Mouse (Mus musculus) testis, adult 2 months (tissue): ENCODE results near the gene Ddi2. TPM values are rescaled to one million over a fixed set of nuclear protein-coding genes. Genes with fewer than 3 reads are reported as not detected.

Source experiments
- H3K27ac ChIP-seq: fragments of 200-500 bp; 2 replicates; pipeline ENCODE4 v1.5.1; 2012; ENCODE audit warnings: low read depth, low read length; ENCODE audit not compliant: control insufficient read depth, insufficient read depth
- H3K27me3 ChIP-seq: fragments of 200-500 bp; 2 replicates; pipeline ENCODE4 v1.6.1; 2012; ENCODE audit warnings: mild to moderate bottlenecking, low read length, moderate library complexity; ENCODE audit not compliant: control insufficient read depth, insufficient read depth
- H3K36me3 ChIP-seq: fragments of 200-500 bp; 2 replicates; pipeline ENCODE4 v1.6.1; 2012; ENCODE audit warnings: mild to moderate bottlenecking, low read length; ENCODE audit not compliant: control insufficient read depth, insufficient read depth
- H3K4me1 ChIP-seq: fragments of 200-500 bp; 2 replicates; pipeline ENCODE4 v1.6.1; 2012; ENCODE audit warnings: low read length; ENCODE audit not compliant: control insufficient read depth, insufficient read depth
- H3K4me3 ChIP-seq: fragments of 200-500 bp; 2 replicates; pipeline ENCODE4 v1.5.1; 2012; ENCODE audit warnings: low read depth, mild to moderate bottlenecking, low read length, moderate library complexity, mixed read lengths; ENCODE audit not compliant: control insufficient read depth
- CTCF ChIP-seq: fragments of 200-500 bp; IDR thresholded peaks from 2 replicates; pipeline ENCODE4 v1.5.1; 2012; ENCODE audit warnings: low read depth, mild to moderate bottlenecking, inconsistent platforms, low read length, moderate library complexity; ENCODE audit not compliant: control insufficient read depth, insufficient read depth, insufficient replicate concordance
- POLR2A ChIP-seq: fragments of 200-500 bp; IDR thresholded peaks from 2 replicates; pipeline ENCODE4 v1.6.1; 2012; ENCODE audit warnings: low read depth, mild to moderate bottlenecking, inconsistent platforms, low read length, moderate library complexity; ENCODE audit not compliant: control insufficient read depth
- polyA plus RNA-seq: library from polyadenylated mRNA; depleted of rRNA; stranded (reverse); fragments of >200 nt; gene quantifications from 2 replicates; pipeline ENCODE4 v1.2.3, GENCODE M21; 2012

The Ddi2 gene
- polyA plus RNA-seq, 1 experiment, result 5.2 TPM

DNA sequence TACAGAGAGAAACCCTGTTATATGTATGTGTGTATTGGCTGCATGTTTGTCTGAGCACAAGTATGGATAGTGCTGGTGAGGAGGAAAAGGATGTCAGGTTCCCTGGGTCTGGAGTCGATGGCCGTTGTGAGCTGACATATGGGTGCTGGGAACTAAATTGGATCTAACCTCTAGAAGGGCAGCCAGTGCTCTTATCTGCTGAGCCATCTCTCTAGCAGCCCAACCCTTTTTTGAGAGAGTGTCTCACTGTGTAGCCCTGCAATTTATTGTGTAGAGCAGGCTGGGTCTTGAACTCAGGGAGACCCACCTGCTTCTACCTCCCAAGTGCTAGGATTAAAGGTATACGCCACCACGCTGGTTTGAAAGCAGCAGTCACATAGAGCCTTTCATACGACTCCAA is 2.1 kb upstream of the Ddi2 start:
- TF ChIP-seq POLR2A, result no peak
- TF ChIP-seq CTCF, result no peak
- H3K4me3 ChIP-seq, result no peak overlapping the region
- H3K36me3 ChIP-seq, result no peaks in the 10 kb centered on the region
- peaks cover 5% of the 10 kb centered on the region for H3K4me1 ChIP-seq
- H3K27me3 ChIP-seq, result no peaks in the 10 kb centered on the region
- no peak overlapping the region for H3K27ac ChIP-seq

GRCm38 (mm10) chr4:141724594-141724993 is 1.4 kb upstream of the Ddi2 start:
- no peak overlapping the region for H3K4me3 ChIP-seq
- H3K36me3 ChIP-seq, result no peaks in the 10 kb centered on the region
- no peaks in the 10 kb centered on the region for H3K27me3 ChIP-seq
- peaks cover 5% of the 10 kb centered on the region for H3K4me1 ChIP-seq
- no peak overlapping the region for H3K27ac ChIP-seq
- TF ChIP-seq CTCF (no peak), POLR2A (no peak)

DNA sequence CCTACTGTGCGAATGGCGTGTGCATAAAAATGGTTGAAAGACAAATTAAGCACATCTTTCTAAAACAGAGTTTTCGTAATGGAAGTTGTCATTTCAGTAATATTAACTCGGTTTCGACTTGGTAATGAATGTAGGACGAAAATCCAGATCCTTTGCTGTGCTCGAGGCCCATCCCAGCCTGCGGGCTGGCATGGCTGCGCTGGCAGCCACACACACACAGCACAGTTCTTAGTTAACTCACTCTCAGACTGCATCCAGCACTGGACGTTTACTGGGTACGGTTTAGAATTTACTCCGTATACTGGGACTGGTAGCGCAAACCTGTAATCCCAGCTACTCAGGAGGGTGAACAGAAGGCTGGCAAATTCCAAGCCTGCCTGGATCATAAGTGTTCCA is 452 bp upstream of the Ddi2 start:
- H3K27ac ChIP-seq, result no peak overlapping the region
- TF ChIP-seq POLR2A (no peak), CTCF (no peak)
- H3K27me3 ChIP-seq, result no peaks in the 10 kb centered on the region
- H3K4me1 ChIP-seq, result peaks cover 5% of the 10 kb centered on the region
- H3K36me3 ChIP-seq, result no peaks in the 10 kb centered on the region
- peak overlapping the region; percentile 95 for H3K4me3 ChIP-seq

- peaks cover 5% of the 10 kb centered on the region for H3K4me1 ChIP-seq
- no peak overlapping the region for H3K27ac ChIP-seq
- H3K4me3 ChIP-seq, result no peak overlapping the region
- no peaks in the 10 kb centered on the region for H3K27me3 ChIP-seq
- no peak for TF ChIP-seq CTCF
- TF ChIP-seq POLR2A, result no peak
- H3K36me3 ChIP-seq, result no peaks in the 10 kb centered on the region
These were observed 1.3 kb downstream of the Ddi2 start for GRCm38 (mm10) chr4:141721961-141722360.

- TF ChIP-seq POLR2A, result no peak
- no peak for TF ChIP-seq CTCF
- H3K4me1 ChIP-seq, result peaks cover 5% of the 10 kb centered on the region
- no peaks in the 10 kb centered on the region for H3K27me3 ChIP-seq
- no peak overlapping the region for H3K27ac ChIP-seq
- no peaks in the 10 kb centered on the region for H3K36me3 ChIP-seq
- no peak overlapping the region for H3K4me3 ChIP-seq
These were observed 2.3 kb downstream of the Ddi2 start for GRCm38 (mm10) chr4:141720761-141721523.

GRCm38 (mm10) chr4:141719304-141719703 is 3.9 kb downstream of the Ddi2 start:
- Histone ChIP-seq H3K4me1 (peaks cover 5% of the 10 kb centered on the region), H3K27ac (no peak overlapping the region), H3K36me3 (no peaks in the 10 kb centered on the region), H3K4me3 (no peak overlapping the region), H3K27me3 (no peaks in the 10 kb centered on the region)
- no peak for TF ChIP-seq POLR2A
- no peak for TF ChIP-seq CTCF

DNA sequence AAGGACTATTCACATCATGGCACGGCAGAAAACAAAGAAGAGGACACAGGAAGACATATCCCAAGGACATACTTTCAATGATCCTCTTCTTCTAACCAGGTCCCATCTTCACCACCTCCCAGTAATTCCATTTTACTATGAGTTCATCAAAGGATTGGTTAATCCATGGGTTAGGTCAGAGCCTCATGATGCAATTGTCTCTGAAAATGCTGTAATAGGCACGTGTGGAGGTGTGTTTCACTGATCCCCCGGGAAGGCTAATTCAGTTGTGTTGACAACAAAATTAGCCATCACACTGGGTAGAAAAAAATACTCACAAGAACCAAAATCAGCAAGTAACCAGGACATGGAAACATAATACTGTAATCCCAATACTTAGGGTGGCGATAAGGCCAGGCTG is 5.6 kb downstream of the Ddi2 start:
- Histone ChIP-seq H3K36me3 (no peaks in the 10 kb centered on the region), H3K4me1 (peaks cover 1% of the 10 kb centered on the region; the same call in 1 of the 2 replicates), H3K4me3 (no peak overlapping the region), H3K27ac (no peak overlapping the region), H3K27me3 (no peaks in the 10 kb centered on the region)
- TF ChIP-seq POLR2A (no peak), CTCF (no peak)
